Mouse (Mus musculus) thymus, postnatal 25 days (tissue): ENCODE results near the gene Arih2.
A peak's percentile ranks its signal among the peaks of the same experiment; 100 is the strongest.
"Not testable (repeated sequence)": the region's sequence is repeated elsewhere in the genome, so short reads cannot be mapped to it uniquely, and the experiment has no call there.

Experiments used
- DNase-seq: peaks from one replicate; pipeline ENCODE4 v3.0.0; 2022

Arih2 gene

GRCm38 (mm10) chr9:108648166-108648565, 1.0 kb downstream of the Arih2 start:
- no peak for DNase-seq

- DNase-seq, result no peak
These were observed 9.4 kb downstream of the Arih2 start for GRCm38 (mm10) chr9:108639825-108640224.

DNA sequence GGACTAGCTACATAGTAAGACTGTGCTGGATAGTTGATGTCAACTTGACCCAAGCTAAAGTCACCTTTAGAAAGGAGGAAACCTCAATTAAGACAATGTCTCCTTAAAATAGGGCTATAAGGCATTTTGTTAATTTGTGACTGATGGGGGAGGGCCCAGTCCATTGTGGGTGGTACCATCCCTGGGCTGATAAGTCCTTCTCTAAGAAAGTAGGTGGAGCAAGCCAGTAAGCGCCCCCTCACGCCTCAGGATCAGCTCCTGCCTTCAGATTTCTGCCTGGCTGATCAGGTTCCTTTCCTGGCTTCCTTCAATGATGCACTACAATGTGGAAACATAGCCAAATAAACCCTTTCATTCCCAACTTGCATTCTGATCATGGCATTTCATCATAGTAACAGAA, 13.8 kb downstream of the Arih2 start:
- DNase-seq, result no peak

DNA sequence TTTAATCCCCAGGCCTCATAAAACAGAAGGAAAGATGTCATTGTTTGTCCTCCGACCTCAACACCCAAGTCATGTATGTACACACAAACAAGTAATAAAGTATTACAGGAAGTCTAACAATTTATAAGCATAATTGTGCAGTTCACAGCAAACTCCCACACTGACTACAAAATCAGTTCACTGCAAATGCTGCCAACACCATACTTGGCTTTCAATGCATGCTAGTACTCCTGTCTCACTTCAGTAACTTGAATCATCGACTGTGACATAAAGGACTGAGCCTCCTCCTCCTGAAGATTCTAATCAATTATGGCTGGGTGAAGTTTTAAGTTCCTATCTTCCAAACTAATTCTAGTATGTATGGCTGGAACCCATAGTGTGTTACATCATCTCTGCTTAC, 15.3 kb downstream of the Arih2 start:
- no peak for DNase-seq

DNA sequence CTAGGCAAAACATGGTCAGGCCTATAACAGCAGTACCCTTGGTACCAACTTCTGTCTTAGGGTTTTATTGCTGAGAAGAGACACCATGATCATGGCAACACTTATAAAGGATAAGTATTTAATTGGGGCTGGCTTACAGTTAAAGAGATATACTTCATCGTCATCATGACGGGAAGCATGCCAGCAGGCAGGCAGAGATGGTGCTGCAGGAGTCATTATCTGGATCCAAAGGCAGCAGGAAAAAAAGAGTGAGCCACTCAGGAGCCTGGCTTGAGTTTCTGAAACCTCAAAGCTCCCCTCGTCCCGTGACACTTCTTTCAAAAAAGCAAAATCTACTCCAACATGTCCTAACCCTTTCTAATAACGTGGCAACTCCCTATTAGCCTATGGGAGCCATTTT, 16.8 kb downstream of the Arih2 start:
- DNase-seq, result no peak

- no peak for DNase-seq
These were observed 17.4 kb downstream of the Arih2 start for GRCm38 (mm10) chr9:108631631-108632256.

GRCm38 (mm10) chr9:108630683-108631082, 18.5 kb downstream of the Arih2 start:
- DNase-seq, result no peak

DNA sequence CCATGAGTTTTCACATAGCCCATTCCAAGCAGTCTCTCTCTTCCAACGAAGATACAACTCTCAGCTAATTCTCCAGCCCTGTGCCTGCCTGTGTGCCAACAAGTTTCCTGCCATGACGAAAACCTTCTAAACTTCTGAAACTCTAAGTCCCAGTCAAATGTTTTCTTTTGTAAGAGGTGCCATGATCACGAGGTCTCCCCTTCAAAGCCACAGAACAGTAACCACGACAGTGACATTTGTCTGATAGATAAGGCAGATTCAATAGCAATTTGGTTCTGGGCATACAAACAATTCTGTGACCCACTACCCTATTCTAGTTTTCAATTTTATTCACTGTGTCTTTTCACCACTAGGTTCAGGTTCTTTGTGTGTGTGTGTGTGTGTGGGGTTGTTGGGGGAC, 21.0 kb downstream of the Arih2 start:
- DNase-seq, result no peak

- DNase-seq, result no peak
These were observed 22.7 kb downstream of the Arih2 start for GRCm38 (mm10) chr9:108626498-108626897.

GRCm38 (mm10) chr9:108617301-108617700, 31.9 kb downstream of the Arih2 start:
- DNase-seq, result no peak

DNA sequence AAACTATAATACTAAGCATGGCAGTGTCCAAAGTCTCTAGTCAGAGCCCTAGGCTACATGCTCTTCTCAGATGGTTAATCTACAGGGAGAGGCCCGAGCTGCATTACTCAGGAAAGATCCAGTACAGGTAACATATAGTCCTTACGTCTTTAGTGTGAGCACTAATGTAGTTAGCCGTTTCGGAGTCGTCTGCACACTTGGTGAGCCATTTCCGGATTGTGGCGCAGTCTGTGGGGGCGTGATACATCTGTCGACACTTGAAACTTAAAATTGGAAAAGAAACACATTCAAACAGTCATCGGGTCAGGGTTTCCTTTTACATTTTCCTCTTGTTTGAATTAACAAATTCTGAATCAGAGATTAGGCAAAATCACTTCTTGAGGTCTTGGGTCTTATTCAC, 37.7 kb downstream of the Arih2 start:
- no peak for DNase-seq

- DNase-seq, result no peak
These were observed 40.3 kb downstream of the Arih2 start for GRCm38 (mm10) chr9:108608889-108609288.

DNA sequence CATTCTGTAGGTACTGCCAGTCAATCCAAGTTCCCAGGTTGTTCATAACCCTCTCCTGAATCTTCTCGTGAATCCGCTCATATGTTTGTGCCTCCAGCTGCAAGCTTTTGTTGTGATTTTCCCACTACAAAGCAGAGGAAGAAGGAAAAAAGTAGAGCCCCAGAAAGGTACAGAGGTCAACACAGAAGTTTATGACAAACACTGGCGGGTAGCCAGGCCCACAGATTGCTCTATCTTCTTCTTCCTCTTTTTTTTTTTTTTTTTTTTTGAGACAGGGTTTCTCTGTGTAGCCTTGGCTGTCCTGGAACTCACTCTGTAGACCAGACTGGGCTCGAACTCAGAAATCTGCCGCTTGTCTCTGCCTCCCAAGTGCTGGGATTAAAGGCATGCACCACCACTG, 41.3 kb downstream of the Arih2 start:
- not testable (repeated sequence) for DNase-seq

DNA sequence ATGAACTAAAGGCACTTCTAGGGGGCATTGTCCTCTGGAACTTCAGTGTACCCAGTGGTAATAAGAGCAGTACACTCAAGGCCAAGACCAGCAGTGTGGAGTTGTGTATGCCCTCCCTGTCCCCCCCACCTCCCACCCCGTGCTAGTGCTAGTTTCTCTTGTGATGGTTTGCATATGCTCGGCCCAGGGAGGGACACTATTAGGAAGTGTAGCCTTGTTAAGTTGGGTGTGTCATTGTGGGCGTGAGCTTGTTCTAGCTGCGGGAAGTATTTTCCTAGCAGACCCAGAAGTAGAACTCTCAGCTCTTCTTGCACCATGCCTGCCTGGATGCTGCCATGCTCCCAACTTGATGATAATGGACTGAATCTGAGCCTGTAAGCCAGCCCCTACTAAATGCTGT, 47.2 kb downstream of the Arih2 start:
- no peak for DNase-seq

GRCm38 (mm10) chr9:108600011-108600410, 49.2 kb downstream of the Arih2 start:
- DNase-seq, result no peak

DNA sequence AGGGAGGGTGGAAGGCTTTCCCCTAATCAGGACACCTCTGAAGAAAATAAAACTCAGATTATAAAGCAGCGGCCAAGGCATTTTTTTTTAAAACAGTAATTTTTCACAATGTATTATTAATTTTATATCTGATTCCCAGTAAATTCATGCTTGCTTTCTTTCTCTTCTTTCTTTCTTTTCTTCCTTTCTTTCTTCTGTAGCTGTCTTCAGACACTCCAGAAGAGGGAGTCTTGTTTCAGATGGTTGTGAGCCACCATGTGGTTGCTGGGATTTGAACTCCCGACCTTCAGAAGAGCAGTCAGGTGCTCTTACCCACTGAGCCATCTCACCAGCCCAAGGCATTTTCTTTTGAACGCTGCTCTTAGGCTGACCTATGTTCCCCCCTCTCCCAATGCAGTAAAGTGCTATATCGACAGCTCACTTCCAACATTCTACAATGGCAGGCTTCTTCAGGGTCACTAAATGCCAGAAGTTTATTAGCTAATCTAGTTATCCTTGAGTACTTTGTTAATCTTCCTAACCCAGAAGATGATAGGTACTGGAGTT, 50.1 kb downstream of the Arih2 start:
- DNase-seq, result no peak

DNA sequence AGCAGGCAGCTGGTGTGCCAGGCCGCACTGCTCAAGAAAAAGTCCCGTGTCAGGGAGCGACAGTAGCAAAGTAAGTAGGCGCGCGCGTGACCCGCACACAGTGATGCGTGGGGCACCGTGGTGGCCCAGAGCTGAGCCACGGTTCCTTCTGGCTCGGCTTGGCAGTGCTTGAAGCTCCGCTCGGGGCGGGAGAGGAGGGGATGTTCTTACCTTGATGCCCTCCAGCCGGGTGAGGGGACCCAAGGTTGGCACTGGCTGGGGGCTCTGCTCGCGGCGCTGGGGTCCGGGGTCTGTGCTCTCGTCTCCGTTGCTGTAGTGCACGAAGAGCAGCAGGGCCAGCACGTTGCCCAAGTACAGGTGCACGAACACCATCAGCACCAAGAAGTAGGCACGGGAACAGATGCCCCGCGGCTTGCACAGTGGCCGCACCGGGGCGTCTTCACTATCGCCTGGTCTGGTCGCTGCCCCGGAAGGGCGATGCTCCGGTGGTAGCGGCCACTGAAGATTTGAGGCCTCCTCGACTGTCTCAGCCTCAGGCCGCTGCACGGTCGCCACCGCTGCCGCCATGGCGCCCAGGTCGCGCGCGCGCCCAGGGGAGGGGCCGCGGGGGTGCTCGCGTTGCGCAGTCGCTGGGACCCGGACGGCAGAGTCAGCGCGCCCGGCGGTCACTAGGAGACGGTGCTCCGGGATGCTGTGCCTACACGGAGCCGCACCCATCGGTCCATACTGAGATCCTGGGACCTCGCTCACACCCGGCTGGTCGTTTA, 52.0 kb downstream of the Arih2 start, which contains the start of gene P4htm:
TSS of gene P4htm (minus strand) at position 670 of the 767 bp plus-strand sequence.
- peak; percentile 63 for DNase-seq

GRCm38 (mm10) chr9:108594354-108594753, 54.8 kb downstream of the Arih2 start:
- DNase-seq, result no peak

DNA sequence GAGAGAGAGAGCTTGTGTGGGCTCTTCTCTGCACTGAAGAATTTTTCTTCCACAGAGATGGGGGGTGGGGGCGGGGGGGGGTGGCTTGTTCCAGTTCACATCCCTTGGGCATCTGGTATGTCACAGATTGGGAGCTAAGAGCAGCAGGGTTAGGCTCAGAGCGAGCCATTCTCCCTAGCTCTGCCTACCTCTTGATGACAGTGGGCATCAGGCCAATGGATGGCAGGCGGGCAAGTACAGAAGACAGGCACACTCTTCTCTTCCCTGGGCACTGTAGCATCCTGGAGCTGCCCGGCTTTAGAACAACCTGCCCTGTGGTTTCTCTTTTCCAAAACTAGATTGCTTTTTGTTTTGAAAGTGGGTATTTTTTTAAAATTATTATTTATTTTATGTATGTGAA, 57.7 kb downstream of the Arih2 start:
- no peak for DNase-seq

DNA sequence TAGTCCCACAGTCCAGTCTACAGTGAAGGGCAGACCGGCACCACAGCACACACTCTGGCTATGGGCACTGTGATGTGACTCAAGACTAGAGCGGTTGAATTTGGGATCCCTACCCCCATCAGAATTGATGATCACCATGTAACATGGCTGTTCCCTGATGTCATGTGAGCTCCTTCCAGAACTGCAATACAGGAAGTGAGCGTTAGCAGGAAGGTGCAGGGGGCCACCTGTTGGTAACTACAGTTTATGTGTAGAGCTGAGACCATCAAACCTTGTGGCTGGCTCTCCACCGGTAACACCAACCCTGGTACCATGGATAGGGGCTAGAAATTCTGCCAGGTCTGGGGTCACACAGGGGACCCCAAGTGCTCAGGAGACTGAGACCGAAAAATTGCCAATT, 60.0 kb downstream of the Arih2 start:
- DNase-seq, result peak; percentile 44

DNA sequence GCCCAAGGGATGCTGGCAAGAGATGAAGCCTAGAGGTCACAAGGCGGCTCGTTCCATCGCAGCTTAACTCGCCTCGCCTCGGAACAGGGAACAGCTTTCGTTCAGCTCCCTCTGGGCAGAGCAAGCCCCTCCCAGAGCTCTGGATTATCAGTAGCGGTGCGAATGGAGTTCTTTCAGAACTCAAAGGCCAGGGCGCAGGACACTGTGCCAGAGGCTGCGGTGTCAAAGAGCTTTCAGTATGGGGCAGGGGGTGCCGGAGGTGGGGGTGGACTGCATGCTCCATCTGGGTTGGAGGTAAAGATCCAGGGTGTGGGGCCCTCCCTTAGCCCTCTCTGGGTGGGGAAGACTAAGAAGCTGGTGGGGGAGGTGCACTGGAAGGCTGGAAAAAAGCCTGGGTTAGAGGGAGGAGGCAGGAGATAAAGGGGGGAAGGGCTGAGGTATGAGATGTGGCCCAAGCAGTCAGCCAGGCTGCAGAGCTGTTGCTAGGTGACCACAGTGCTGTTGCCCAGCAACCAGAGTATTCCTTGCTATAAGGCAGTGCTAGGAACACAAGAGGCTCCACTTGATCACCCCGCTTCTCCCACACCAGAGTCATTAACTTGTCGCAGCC, 61.5 kb downstream of the Arih2 start:
- no peak for DNase-seq

DNA sequence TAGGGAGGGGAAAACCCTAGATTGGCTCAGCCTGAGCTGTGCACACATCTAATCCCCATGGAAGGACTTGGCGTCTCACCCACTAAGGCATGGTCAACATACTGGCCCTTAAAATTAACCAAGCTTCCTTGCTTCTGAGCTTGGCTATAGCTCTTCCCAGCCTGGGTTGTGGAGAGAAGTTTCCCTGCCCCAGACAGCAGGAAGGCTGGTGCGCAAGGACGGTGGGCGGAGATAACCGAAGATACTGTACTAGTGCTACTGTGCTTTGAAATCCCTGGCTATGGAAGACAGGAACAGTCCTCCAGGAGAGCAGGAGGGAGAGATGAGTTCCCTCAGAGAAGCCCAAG, 69.9 kb downstream of the Arih2 start:
- no peak for DNase-seq

DNA sequence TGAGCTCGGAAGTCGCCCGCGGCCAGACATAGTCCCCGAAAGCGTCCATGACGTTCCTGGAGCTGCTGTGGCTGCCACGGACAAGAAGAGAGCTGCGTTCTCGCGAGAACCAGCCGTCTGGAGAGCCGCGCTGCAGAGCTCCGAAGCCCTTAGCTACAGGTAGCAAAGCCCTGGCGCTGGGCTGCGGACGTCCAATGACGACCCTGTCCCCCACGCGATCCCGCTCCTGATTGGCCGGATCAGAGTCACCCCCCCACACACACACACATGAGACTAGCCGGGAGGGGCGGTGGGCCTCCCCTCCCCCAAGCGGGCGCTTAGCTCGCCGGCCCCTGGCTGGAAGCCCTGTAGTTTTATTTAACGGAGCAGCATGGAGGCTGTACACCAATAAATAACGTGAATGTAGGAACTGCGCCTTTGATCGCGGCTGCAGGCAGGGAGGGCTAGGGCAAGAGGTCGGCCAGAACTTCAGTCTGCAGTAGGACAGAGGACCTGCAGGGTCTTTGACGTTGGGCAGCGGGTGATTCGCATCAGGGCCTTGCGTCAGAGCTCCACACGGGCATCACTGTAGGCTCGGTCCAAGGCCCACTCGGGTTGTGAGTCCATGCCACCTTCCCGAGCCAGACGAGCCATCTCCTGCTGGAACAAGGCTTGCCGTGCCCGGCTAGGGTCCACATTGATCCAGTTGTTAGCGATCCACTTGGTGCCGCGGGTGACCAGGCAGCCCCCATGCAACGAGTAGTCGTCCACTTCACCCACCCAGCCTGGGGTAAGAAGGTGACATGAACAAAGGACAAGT, 70.4 kb downstream of the Arih2 start, which contains the start of gene Wdr6:
TSS of gene Wdr6 (minus strand) at position 195 of the 799 bp plus-strand sequence.
- peak; percentile 91 for DNase-seq
